Mouse (Mus musculus): ENCODE data around the gene Cpn1.

DNA sequence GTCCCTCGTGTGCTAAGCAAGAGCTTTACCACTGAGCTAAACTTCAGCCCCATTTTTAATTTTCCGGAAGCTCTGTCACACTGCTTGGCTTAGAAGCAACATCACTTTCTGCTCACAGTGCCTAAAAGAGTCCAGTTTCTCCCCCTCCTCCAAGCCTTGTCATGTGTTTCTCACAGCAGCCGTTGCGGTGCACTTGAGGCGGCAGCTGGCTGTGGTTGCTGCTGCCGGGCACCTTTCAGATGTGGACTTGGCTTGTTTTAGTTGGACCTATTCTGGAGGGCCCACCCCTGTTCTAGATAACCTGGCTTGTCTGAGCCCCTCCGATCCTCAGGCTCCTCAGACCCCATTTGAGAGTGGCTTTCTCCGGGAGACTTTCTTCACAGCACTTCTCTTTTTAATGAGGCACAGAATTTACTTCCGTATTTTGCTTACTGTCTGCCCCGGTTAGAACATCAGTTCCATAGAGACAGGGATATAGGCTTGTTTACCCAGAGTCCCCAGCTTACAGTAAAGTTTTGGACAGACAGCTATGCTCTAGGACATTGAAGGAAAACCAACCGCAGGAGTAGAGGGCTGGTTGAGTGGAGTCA lies 20.8 kb downstream of the Cpn1 start:
- TF ChIP-seq CTCF (conservative IDR thresholded peaks at IDR 0.05; ENCODE audit: low read length) (no peak), POU5F1 (IDR thresholded peaks at IDR 0.05; ENCODE audit: borderline replicate concordance, low read length) (no peak)

All from E14TG2a.4 (cell line).